Mouse (Mus musculus) cortical plate, adult 2 months (tissue): Measurements from ENCODE around the gene Pou6f1.

Source experiments
- CTCF ChIP-seq: fragments of 200-500 bp; IDR thresholded peaks from 2 replicates; pipeline ENCODE4 v1.5.1; 2011; ENCODE audit warnings: mild to moderate bottlenecking, control low read depth, low read length; ENCODE audit not compliant: insufficient read depth; ENCODE audit errors: extremely low read depth
- POLR2A ChIP-seq: fragments of 200-500 bp; IDR thresholded peaks from 2 replicates; pipeline ENCODE4 v1.6.1; 2011; ENCODE audit warnings: mild to moderate bottlenecking, low read length, control low read depth; ENCODE audit not compliant: insufficient read depth; ENCODE audit errors: extremely low read depth

DNA sequence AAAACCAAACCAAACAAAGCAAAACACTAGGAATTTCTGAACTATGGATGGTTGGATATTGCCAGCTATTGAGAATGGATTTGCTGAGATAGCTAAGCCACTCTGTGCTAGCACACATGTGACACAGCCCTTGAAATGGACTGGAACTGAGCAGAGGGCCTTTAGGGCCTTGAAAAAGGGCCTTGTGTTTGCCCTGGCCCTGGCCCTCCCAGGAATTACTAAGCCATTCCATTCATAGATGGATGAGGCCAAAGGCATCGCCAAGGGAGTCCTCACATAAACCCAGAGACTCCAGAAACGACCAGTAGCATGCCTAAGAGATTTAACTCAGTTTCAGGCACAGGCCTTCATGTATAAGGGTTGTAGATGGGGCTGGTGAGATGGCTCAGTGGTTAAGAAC is 33.3 kb downstream of the Pou6f1 start:
- no peak for TF ChIP-seq CTCF
- TF ChIP-seq POLR2A: no peak
